Mouse (Mus musculus) left cerebral cortex, postnatal 14 days (tissue): ENCODE results near the gene Ccdc88c. TPM values are rescaled to one million over a fixed set of nuclear protein-coding genes. Genes with fewer than 3 reads are reported as not detected.

Experiments
- DNase-seq, 2 experiments: peaks; one replicate each; pipeline ENCODE4 v3.0.0; 2021 to 2022; ENCODE audit warnings: low spot score in 2 of 2, mixed read lengths in 1 of 2
- intact Hi-C: fragments of 180-260 bp; cut with DNase I; formaldehyde crosslinking; loops from one replicate; pipeline ENCODE4 v1.15.1; 2025
- total RNA-seq, 2 experiments: library from RNA; stranded (reverse); gene quantifications; 2 replicates each; pipeline ENCODE4 v1.2.3; 2021

Ccdc88c gene
- total RNA-seq, 2 experiments from 2014 or later: 21.6 to 22.4 TPM

- no peak for DNase-seq
- intact Hi-C loops: no loop called here
Measured at GRCm38 (mm10) chr12:100985050-100985792, 43.6 kb downstream of the Ccdc88c start.

GRCm38 (mm10) chr12:100983565-100983964, 45.3 kb downstream of the Ccdc88c start:
- intact Hi-C loops: no loop called here
- peak in 1 of 2 experiments; percentile 58 for DNase-seq

GRCm38 (mm10) chr12:100982217-100982616, 46.6 kb downstream of the Ccdc88c start:
- no peak for DNase-seq
- intact Hi-C loops: no loop called here

- intact Hi-C loops: no loop called here
- DNase-seq: peak in 1 of 2 experiments; percentile 86
Measured at GRCm38 (mm10) chr12:100980551-100981008, 48.3 kb downstream of the Ccdc88c start.

- no peak for DNase-seq
- intact Hi-C loops: no loop called here
Measured at GRCm38 (mm10) chr12:100979616-100980015, 49.2 kb downstream of the Ccdc88c start.

- DNase-seq: no peak
Measured at GRCm38 (mm10) chr12:100977958-100978725, 50.7 kb downstream of the Ccdc88c start.

GRCm38 (mm10) chr12:100977551-100977950, 51.3 kb downstream of the Ccdc88c start:
- intact Hi-C loops: no loop called here
- no peak for DNase-seq

More at GRCm38 (mm10) chr12:100977958-100978725, 50.7 kb downstream of the Ccdc88c start:
- intact Hi-C loops: no loop called here

- intact Hi-C loops: no loop called here
- no peak for DNase-seq
Measured at GRCm38 (mm10) chr12:100969808-100970207, 59.0 kb downstream of the Ccdc88c start.

- intact Hi-C loops: no loop called here
- no peak for DNase-seq
Measured at GRCm38 (mm10) chr12:100967383-100967782, 61.5 kb downstream of the Ccdc88c start.

GRCm38 (mm10) chr12:100966253-100966652, 62.6 kb downstream of the Ccdc88c start:
- intact Hi-C loops: no loop called here
- peak in 1 of 2 experiments; percentile 70 for DNase-seq

GRCm38 (mm10) chr12:100965298-100965697, 63.6 kb downstream of the Ccdc88c start:
- intact Hi-C loops: no loop called here
- DNase-seq: no peak

GRCm38 (mm10) chr12:100958621-100959592, 69.9 kb downstream of the Ccdc88c start:
- no peak for DNase-seq

GRCm38 (mm10) chr12:100958006-100958405, 70.8 kb downstream of the Ccdc88c start:
- intact Hi-C loops: no loop called here
- peak; percentile 73 to 78 for DNase-seq

More at GRCm38 (mm10) chr12:100958621-100959592, 69.9 kb downstream of the Ccdc88c start:
- intact Hi-C loops: no loop called here

- intact Hi-C loops: no loop called here
- DNase-seq: no peak
Measured at GRCm38 (mm10) chr12:100957257-100957656, 71.6 kb downstream of the Ccdc88c start.

- intact Hi-C loops: no loop called here
- no peak for DNase-seq
Measured at GRCm38 (mm10) chr12:100956825-100957224, 72.0 kb downstream of the Ccdc88c start.

- no peak for DNase-seq
- intact Hi-C loops: no loop called here
Measured at GRCm38 (mm10) chr12:100956028-100956427, 72.8 kb downstream of the Ccdc88c start.

- DNase-seq: no peak
- intact Hi-C loops: no loop called here
Measured at GRCm38 (mm10) chr12:100953926-100954325, 74.9 kb downstream of the Ccdc88c start.

- intact Hi-C loops: loop anchor here (1.0 kb wide), 1 partner anchor 77 kb away; the partner anchor contains the start of gene Ccdc88c
- peak; percentile 82 to 83 for DNase-seq
Measured at GRCm38 (mm10) chr12:100952193-100952931, 76.5 kb downstream of the Ccdc88c start.

- intact Hi-C loops: no loop called here
- DNase-seq: no peak
Measured at GRCm38 (mm10) chr12:100949146-100949545, 79.7 kb downstream of the Ccdc88c start.
